Mouse (Mus musculus): ENCODE results near the gene Dph1.

The Dph1 gene

DNA sequence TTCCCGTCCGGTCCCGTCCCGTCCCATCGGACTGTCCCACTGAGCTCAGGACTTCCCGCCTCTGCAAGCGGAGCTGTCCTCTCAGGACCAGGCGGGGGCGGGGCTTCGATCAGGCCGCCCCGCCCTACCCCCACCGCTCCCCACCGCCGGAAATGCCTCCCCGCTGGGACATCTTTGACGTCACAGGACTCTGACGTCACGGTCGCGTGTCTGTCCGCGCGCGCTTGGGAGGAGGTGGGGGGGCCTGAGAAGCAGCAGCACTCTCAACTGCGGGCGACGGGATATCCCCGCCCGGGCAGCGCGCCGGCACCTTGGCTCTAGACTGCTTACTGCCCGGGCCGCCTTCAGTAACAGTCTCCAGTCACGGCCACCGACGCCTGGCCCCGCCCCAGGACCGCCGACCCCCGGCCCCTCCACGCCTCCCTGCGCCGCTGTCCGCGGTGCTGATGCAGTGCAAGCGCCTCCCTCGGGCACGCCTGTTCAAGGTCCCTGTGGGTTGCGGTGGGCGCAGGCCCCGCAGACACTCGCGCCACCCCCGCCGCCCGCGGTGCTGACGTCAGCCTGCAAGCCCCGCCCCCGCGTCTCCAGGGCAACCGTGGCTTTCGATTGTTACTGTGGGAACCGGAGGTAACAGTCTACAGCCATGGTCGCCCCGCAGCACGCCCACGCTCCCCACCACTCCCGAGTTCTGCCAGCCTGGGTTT is 17.8 kb downstream of the Dph1 start:
- DNase-seq: peak; percentile 92

DNA sequence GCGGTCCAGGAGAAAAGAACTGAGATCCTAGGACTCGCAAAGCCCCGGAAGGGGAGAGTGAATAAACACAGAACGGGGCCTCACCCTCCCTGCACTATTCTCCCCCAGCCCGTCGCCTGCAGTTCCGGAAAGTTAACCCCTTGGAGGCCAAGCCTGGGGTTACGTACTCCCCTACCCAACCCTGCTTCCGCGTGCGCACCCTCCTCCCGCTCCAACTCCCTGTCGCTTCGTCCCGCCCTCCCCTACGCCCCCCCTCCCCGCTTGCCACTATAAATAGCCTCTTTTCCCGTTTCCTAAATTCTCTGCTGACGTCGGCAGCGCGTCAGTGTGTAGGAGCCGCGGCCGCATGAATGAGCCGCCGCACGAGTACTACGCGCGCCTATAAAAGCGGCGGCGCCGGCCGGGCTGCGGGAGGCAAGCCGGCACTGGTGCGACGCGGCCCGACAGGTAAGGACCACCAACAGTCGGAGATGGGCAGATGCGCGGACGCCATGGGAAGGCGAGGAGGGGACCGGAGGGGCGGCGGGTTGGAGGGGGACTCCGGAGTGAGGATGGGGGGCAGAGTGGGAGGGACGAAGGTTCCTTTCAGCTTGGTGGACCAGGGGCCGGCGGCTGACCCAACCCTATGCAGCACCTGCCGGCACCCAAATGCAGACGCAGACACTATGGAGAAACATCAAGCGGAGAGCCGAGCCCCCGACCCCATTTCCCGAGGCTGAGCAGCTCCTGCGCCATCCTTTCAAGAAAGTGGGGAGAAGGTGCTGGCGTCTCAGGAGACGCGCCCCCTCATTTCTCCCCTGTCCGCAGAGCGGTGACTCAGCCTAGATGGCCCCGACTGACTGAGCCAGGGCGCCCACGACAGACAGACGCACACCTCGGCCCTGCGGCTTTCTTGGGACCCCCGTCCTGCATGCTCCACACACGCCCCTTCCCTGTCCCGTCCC is 18.6 kb downstream of the Dph1 start:
- DNase-seq: peak; percentile 69

DNA sequence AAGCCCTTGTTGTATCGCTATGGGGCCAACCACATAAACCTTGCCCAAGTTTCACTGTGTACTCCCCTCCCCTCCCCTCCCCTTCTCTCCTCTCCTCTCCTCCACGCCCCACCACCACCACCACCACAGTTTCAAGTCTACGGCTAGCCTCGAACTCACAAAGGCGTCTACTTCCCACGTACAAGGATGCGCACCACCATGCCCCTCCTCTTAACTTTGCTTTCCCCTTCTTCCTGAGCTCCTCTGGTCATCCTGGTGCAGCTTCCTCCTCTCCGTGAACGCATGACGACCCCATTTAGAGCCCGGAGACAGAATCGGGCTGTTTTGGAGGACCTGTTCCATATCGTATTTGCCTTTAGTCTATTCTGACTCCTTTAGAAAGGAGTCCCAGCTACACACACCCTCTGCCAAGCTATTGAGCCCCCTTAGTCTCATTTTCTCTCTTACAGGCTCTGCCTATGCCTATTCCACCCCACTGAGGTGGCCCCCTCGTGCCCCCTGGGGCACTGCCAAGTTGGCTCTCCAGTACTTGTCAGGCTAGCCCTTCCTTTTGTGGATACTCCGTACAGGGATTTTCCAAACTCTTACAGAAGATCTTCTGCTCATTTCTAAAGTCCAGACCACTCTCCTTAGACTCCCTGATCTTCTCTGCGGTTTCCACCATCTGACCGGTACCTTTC is 19.7 kb downstream of the Dph1 start:
- no peak for DNase-seq

DNA sequence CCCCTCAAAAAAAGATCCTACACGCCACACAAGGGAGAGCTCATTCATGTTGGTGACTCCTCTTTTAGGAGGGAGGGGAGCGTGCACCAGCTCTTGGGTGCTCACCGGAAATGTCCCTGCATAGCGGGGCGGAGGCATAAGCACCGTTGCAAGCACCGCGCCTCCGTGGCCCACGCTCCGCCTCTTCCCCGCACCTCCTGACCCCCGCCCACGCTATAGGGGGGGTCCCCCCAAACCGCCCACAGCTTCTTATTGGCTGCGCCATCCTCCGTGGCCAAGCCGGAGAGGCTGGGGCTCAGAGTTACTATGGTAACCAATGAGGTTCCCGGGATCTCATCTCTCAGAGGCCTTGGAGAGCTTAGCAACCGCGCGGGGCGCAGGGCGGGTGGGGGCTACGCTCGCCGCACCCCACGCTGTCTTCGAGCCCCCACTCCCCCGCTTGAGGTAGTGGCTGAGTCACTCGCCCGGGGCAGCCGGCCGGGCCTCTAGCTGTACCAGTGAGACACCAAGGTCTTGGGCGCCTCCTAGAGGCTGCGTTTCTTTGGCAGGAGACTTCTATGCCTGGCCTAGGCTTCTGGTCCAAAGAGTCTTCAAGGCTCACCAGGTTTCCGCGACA is 20.8 kb downstream of the Dph1 start:
- DNase-seq: peak; percentile 92

DNA sequence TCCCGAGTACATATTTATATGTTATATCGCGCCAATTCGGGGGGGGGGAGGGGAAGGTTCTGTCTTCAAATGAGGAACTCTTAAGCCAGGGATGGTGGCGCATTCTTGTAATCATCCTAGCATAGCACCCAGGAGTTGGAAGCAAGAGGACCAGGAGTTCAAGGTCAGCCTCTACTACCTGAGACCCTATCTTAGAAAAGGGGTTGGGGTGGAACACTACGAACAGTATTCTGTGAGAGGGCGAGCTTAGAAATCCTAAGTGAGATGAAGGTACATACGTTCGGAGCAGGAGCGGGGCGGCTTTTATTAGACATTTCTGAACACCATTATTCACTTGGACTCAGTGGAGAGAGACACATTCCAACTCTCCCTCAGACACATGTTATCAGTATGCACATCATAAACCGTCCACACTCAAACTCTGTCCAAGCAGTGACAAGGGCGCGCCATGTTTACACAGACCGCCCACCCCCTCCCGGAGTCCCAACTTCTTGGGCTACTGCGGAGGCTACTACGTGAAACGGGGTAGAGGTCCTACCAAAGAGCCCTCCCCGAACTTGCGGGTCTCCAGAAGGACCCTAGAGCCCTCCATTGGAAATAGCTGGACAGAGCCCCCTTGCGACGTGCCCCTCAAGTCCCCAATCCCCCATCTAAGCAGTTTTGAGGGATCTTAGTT is 21.5 kb downstream of the Dph1 start, which contains the start of gene Hic1:
Hic1 (minus strand) TSS at position 115 of the 676 bp plus-strand sequence.
- peak; percentile 24 for DNase-seq

DNA sequence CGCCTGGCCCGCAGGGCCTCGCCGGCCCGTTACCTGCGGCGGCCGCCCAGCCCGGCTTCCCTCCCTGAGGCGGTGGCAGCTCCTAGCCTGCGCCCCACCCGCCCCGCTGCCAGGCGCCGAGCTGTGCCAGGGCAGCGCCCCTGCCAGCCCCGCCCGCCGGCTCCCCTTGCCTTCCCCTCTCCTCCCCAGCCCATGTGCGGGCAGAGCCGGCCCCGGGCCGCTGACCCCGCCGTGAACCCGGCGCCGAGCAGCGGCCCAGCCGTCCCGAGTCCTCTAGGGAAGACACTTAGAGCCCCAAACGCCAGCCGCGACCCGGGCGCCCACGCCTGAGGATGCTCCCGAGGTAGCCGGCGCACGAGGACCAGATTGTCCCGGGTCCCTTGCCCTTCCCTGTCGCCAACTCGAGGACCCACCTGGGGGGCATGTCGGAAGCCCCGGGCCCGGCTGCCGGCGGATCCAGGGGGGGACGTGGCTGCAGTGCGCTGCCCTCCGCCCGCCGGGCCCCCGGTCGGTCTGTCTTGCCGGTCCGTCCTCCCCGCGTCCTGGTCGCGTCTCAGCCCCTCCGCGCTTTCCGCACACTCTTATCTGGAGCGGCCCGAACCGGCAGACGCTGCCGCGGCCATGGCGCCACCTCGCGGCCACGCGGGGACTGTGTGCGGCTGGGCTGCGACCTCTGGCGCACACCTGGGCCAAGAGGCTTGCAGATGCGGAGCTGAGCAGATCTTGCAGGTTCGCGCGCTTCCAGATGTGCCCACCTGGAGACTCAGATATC is 22.3 kb downstream of the Dph1 start:
- peak; percentile 79 for DNase-seq

DNA sequence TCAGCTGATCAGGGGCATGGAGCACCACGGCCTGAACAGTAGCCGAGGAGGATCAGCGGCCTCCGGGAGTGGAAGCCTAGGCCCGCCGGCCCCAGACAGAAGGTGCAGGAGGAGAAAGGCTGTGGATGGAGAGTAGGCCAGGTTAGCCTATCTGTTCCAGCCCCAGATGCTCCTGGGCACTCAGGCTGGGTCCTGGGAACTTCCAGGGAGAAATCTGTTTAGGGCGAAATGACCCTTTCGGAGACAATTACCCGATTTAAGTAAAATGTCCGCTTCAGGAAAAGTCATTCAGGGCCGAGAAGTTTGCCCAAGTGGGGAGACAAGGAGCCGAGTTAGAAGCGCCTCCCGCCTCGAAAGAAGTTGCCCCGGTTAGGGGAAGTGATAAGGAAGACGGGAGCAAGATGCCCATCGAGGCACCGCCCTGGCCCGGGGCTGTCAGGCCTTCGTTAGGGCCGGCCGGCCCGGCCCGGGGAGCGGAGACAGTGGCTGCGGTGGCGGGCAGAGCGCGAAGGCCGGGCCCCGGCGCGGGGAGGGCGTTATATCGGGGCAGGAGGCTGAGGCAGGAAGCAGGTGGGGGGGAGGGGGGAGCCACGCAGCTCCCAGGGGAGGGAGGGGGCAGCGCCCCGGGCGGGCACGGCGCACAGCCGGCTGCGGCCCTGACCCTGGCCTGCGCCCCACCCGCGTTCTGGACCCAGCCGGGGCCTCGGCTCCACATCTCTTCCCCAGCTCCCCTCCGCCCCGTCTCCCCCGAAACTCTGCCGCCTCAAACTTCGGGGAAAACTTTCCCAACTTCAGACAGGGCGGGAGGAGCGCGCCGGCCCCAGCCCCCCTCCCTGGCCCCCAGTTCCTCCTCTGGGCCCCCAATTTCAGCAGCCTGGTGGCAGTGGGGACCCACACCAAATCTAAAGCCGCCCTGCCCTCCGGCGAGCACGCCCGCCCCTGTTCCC is 23.1 kb downstream of the Dph1 start:
- no peak for DNase-seq

DNA sequence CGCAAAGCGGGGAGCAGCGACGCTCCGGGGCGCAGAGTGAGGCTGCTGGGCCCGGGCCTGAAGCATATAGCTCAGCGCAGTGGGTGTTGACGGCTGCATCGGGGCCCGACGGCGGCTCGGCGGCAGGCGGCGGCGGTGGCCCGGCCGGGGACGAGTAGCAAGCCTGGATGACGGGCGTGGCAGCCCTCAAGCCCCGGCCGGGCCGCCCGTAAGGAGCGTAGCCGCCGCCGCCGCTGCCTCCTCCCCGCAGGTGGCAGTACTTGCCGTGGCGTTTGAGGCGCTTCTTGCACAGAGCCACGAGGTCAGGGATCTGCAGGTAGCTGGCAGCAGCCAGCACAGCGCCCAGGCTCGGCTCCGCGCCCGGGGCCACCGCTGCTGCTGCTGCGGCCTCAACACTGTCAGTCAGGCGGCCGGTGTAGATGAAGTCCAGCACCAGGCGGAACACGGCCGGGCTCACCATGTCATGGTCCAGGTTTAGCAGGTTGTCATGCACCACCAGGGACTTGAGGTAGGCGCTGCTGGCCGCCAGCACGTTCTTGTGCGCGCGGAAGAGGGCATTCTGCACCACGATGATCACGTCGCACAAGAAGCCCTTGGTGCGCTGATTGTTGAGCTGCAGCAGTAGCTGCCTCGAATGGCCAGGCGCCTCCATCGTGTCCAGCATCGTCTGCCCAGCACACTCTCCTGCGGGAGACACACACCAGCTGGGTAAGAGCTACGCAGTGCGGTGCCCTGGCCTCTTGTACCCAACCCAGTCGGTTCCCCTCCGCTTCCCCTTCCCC is 24.0 kb downstream of the Dph1 start:
- peak; percentile 36 for DNase-seq

DNA sequence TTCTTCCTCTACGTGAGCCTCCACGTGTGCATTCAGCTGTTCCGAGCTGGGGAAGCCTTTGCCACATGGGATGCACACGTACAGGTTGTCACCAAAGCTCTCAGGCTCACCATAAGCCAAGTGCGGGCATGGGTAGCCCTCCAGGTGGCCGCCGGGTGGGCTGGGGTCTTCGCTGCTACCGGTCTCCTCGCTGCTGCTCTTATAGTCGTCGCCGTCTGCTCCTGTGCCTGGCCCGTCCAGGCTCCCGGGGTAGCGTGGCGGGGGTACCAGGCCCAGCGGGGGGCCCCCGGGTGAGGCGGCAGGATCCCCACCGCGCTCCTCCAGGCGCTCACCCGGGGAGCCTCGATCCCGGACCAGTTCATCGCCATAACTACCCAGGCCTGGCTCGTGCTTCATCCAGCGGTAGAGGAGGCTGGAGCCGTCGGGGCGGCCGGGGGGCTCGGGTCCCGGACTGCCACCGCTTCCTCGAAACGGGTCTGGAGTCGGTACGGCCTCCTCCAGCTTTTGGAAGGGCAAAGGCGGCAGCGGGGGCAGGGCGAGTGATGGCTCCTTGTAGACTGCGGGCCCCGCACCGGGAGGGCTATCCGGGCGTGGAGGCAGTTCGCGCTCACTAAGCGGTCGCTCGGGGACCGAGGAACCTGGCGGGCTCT is 24.7 kb downstream of the Dph1 start:
- DNase-seq: peak; percentile 9

DNA sequence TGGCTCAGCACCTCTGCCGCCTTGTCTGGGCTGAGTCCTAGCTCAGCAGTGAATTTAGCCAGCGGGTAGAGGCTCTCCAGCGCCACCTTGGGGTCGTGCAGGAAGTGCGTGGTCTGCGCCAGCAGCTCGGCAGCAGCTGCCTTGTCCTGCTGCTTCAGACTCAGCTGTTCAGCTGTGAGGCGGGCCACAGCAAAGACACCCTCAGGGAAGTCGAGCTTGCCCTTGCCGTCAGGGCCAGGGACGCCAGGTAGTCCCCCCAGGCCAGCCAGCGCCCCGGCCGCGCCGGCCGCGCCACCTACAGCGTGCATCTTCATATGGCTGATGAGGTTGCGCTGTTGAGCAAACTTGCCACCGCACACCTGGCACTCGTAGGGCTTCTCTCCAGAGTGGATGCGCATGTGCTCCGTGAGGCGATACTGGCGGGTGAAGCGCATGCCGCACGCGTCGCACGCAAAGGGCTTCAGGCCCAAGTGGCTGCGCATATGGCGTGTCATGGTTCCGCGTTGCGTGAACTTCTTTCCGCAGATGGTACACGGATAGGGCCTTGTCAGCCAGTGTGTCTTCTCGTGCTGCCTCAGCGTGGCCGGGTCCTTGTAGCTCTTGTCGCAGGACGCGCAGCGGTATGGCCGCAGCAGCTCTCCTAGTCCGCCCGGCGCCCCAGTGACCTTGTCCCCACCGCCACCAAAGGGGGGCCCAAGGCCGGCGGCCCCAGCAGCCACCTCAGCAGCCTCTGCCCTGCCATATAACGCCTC is 25.4 kb downstream of the Dph1 start:
- peak; percentile 59 for DNase-seq

DNA sequence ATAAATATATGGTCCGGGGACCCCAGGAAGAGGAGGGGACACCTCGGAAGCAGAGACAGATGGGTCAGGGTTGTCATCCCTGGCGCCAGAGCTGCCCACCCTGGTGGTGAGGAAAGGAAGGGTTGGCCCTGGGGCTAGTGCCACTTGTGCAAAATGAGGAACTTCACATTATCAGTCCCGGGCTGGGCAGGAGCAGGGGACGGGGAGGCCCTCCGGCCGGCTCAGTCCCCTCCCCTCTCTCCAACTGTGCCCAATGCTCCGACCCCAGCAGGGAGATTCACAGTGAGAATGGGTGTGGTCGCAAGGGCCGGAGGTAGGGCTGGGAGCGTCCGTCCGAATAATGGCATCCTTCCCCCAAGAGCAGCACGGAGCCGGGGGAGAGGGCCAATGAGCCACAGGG is 26.3 kb downstream of the Dph1 start:
- no peak for DNase-seq

DNA sequence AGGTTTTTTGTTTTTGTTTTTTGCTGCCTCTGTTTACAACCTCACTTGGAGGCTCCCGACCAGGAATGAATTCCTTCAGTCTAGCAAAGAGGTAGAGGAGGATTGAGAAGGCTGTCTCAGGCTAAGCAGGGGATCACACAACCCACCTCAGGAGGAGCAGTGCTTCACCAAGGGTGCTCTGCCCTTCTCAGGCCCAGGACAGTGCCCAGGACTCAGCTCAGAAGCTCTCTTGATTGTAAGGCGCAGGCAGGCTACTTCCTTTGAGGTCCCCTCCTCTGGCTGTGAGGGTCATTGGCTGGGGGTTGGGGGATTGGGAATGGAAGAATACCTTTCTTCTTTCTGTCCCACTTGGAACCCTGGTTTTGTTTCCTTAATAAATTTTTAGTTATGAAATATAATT is 27.0 kb downstream of the Dph1 start:
- DNase-seq: no peak

DNA sequence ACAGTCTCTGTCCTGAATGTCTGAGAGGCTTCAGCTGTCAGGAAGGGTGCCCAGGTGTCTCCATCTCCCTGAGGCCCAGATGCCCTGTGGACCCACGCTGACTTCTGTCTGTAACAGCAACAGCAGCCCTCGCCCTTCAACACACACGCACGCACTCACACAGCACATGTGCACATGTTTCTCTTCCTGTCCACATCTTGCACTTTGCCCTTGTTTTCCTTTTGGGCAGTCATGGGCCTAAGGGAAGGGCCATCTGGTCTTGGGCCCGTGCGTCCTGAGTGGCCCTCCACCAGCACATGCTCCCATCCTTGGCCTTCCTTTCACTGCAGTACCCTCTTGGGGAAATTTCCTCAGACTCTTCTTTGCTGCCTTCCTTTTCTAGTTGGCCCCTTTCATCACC is 27.7 kb downstream of the Dph1 start:
- no peak for DNase-seq

DNA sequence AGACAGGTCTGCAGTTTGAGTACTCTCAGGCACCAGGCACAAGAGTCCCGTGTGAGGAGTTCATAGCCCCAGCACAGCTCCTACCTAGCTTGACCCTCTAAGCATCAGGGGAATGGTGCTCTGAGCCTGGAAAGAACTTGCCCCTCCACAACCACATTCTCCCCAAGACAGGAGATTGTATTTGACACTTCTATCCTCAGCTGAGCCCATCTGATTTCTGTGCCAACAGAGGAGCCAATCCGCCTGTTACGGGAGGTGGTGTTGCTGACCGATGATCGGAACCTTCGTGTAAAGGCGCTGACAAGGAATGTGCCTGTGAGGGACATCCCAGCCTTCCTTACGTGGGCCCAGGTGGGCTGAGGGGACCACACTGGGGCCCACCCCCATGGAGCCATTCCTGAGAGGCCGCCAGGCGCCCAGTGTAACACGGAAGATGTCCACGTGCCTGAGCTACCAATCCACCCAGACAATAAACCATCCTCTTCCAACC is 28.4 kb downstream of the Dph1 start:
- DNase-seq: no peak

DNA sequence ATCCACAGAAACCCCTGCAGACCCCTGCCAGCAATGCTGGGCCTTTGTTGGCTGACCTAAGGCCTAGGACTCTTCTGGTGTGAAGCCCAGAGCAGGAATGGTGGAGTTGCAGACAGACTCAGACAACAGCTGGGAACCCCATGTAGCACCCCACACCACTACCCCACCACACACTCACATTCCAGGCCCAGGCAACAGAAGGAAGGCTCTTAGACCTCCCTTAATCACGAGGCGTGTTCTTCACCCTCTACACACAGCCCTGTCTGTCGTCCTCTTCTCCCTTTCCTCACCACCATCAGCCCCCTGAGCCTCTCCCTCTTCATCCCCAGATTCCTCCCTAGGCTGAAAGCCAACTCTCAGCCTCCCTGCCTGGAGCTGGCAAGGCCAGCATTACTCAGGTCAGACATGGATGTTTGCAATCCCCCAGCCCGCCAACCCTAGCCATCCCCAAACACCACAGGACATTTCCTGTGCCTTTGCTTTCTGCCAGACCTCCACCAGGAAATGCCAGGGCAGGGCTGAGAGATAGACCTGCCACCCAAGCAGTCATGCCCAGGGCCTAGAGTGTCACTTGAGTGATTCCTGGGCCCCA is 29.5 kb downstream of the Dph1 start:
- no peak for DNase-seq

DNA sequence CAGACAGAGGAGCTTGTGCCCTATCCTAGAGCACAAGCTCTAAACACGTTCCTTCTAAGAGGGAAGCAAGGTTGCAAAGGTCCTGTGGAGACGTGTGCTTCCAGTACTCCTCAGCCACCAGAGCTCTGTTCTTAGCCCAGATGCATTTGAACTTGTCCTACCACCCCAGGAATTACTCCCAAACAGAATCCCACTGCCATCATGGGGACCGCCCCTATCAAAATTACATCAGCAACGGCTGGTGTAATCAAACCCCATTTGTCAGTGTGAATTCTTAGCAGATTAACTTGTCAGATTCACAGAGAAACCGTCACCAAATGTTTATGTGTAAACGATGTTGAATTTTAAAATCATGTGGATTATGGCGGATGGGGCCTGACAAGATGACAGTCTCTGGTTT is 30.1 kb downstream of the Dph1 start:
- DNase-seq: no peak

DNA sequence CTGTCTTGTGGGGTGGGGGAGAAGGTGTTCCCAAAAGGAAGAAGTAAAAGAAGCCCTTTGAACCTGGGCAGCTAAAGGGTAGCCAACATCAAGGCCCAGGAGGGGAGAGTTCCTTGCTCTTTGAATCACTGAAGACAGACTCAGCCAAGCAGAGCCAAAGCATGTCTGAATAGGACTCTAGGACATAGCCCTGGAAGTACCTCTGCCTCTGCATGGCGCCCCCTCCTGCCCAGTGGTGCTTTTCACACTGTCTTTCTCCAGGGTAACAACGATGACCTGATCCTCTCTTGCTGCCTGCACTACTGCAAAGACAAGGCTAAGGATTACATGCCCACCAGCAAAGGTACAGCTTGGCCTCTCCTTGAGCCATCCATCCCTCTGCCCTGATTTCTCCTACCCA is 31.5 kb downstream of the Dph1 start:
- no peak for DNase-seq

DNA sequence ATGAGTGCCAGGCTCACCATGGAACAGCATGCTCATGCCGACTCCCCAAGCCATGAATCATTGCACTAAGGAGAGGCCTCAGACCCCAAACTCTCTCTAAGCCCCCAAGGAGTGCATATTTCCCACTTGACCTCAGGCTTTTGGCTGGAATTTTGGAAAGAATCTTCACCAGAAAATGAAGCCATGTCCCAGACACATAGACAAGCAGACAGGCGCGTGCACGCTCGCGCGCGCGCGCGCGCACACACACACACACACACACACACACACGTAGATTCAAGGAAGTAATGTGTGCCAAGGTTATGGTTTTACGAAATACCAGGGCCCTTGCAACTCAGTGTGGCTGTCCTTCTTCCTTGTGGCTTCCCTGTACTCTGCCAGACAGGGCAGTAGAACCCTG is 32.6 kb downstream of the Dph1 start:
- DNase-seq: no peak
